Mouse (Mus musculus): ENCODE data around the gene Rnf11. TPM values are rescaled to one million over a fixed set of nuclear protein-coding genes. Genes with fewer than 3 reads are reported as not detected.
"Not testable (repeated sequence)": the region's sequence is repeated elsewhere in the genome, so short reads cannot be mapped to it uniquely, and the experiment has no call there.

The Rnf11 gene
- total and polyA plus RNA-seq, 3 experiments: 14.0 to 44.9 (median 44.4) TPM

GRCm38 (mm10) chr4:109407176-109407520 lies 77.4 kb downstream of the Rnf11 start:
- ATAC-seq (ENCODE audit: extremely low read depth, insufficient number of reproducible peaks, low FRiP score, poor library complexity, severe bottlenecking): no peak
- H3K27me3 ChIP-seq (ENCODE audit: insufficient read depth, low read length): no peaks in the 10 kb centered on the region
- peaks cover 32% of the 10 kb centered on the region for H3K36me3 ChIP-seq (replicated peaks)
- no peak for DNase-seq (ENCODE audit: low spot score)
- no peaks in the 10 kb centered on the region for H3K9me3 ChIP-seq (replicated peaks)
- TF ChIP-seq GATA1 (IDR thresholded peaks at IDR 0.05; ENCODE audit: borderline replicate concordance, low read length): no peak
- TF ChIP-seq CTCF (IDR thresholded peaks at IDR 0.05; ENCODE audit: low read depth, low read length): no peak
- TF ChIP-seq GATA2 (IDR thresholded peaks at IDR 0.05; ENCODE audit: borderline replicate concordance, low read depth, low read length): no peak
- no peak for TF ChIP-seq TAL1 (conservative IDR thresholded peaks at IDR 0.05; ENCODE audit: low read depth, low read length)
- peaks cover 84% of the 10 kb centered on the region for H3K4me1 ChIP-seq (ENCODE audit: insufficient read depth, low read depth, low read length)
- H3K4me3 ChIP-seq (ENCODE audit: low read depth, low read length): peak overlapping the region; percentile 79

GRCm38 (mm10) chr4:109406486-109407175 lies 77.9 kb downstream of the Rnf11 start, which contains the start of gene Ttc39a:
Gene Ttc39a, plus strand, starts transcription at chr4:109406623.
- DNase-seq (ENCODE audit: low spot score): peak; percentile 59
- H3K27me3 ChIP-seq (ENCODE audit: insufficient read depth, low read length): no peaks in the 10 kb centered on the region
- TF ChIP-seq TAL1 (conservative IDR thresholded peaks at IDR 0.05; ENCODE audit: low read depth, low read length): no peak
- no peak for TF ChIP-seq GATA2 (IDR thresholded peaks at IDR 0.05; ENCODE audit: borderline replicate concordance, low read depth, low read length)
- no peak for TF ChIP-seq POLR2AphosphoS5 (IDR thresholded peaks at IDR 0.05; ENCODE audit: insufficient replicate concordance, low read depth, low read length)
- TF ChIP-seq CTCF (IDR thresholded peaks at IDR 0.05; ENCODE audit: low read depth, low read length): no peak
- TF ChIP-seq GATA1 (IDR thresholded peaks at IDR 0.05; ENCODE audit: borderline replicate concordance, low read length): no peak
- peak within 1 kb of the TSS; percentile 79 for H3K4me3 ChIP-seq (ENCODE audit: low read depth, low read length)
- ATAC-seq (ENCODE audit: extremely low read depth, insufficient number of reproducible peaks, low FRiP score, poor library complexity, severe bottlenecking): no peak
- H3K9me3 ChIP-seq (replicated peaks): no peaks in the 10 kb centered on the region
- H3K4me1 ChIP-seq (ENCODE audit: insufficient read depth, low read depth, low read length): peaks cover 83% of the 10 kb centered on the region
- peaks cover 35% of the 10 kb centered on the region for H3K36me3 ChIP-seq (replicated peaks)

DNA sequence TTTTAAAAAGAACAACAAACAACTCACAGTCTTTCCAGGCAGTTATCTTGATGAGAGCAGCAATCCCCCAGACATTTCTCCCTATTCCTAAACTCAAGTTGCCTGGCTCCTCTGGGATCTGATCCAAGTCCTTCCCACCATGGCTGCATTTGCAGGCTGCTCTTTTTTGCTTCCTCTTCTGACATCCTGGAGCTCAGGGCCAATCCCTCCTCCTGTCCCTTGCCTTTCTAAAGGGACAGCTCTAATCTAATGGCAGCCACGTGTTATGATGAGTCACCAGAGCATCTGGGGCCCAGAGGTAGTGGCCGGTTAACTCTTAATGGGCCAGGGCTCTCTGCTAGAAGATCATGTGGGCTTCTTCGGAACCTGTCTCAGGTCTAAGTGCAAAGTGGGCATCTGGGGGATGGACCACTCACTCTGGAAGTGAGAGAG lies 78.5 kb downstream of the Rnf11 start:
- Histone ChIP-seq H3K4me3 (ENCODE audit: low read depth, low read length) (peak overlapping the region; percentile 79), H3K9me3 (replicated peaks) (no peaks in the 10 kb centered on the region), H3K27me3 (ENCODE audit: insufficient read depth, low read length) (no peaks in the 10 kb centered on the region), H3K4me1 (ENCODE audit: insufficient read depth, low read depth, low read length) (peaks cover 79% of the 10 kb centered on the region), H3K36me3 (replicated peaks) (peaks cover 40% of the 10 kb centered on the region)
- DNase-seq (ENCODE audit: low spot score): peak; percentile 91
- ATAC-seq (ENCODE audit: extremely low read depth, insufficient number of reproducible peaks, low FRiP score, poor library complexity, severe bottlenecking): peak; percentile 58
- TF ChIP-seq TAL1 (conservative IDR thresholded peaks at IDR 0.05; ENCODE audit: low read depth, low read length): no peak; the same call in 1 of the 2 replicates
- no peak for TF ChIP-seq CTCF (IDR thresholded peaks at IDR 0.05; ENCODE audit: low read depth, low read length)
- TF ChIP-seq GATA1 (IDR thresholded peaks at IDR 0.05; ENCODE audit: borderline replicate concordance, low read length): no peak
- TF ChIP-seq GATA2 (IDR thresholded peaks at IDR 0.05; ENCODE audit: borderline replicate concordance, low read depth, low read length): no peak
- no peak for TF ChIP-seq POLR2AphosphoS5 (IDR thresholded peaks at IDR 0.05; ENCODE audit: insufficient replicate concordance, low read depth, low read length)

DNA sequence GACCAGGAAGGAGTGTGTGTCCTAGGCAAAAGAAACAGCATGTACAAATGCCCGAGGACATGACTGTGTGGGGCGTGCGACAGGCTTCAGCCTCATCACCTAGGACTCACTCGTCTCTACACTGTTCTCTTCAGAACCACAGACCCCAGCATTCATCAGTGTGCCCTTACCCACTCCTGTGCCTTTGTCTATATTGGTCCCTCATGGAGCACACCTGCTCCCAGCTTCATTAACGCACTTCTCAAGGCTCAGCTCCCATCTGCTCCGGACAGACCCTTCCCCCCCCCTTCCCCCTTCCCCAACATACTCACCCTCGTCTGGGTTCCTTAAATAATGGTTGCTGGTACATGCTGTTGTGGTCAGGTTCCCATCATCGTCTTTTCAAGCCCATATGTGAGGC lies 79.1 kb downstream of the Rnf11 start:
- Histone ChIP-seq H3K27me3 (ENCODE audit: insufficient read depth, low read length) (no peaks in the 10 kb centered on the region), H3K4me3 (ENCODE audit: low read depth, low read length) (peak overlapping the region; percentile 79), H3K36me3 (replicated peaks) (peaks cover 47% of the 10 kb centered on the region), H3K4me1 (ENCODE audit: insufficient read depth, low read depth, low read length) (peaks cover 76% of the 10 kb centered on the region), H3K9me3 (replicated peaks) (no peaks in the 10 kb centered on the region)
- no peak for DNase-seq (ENCODE audit: low spot score)
- TF ChIP-seq TAL1 (conservative IDR thresholded peaks at IDR 0.05; ENCODE audit: low read depth, low read length): no peak
- no peak for TF ChIP-seq POLR2AphosphoS5 (IDR thresholded peaks at IDR 0.05; ENCODE audit: insufficient replicate concordance, low read depth, low read length)
- no peak for TF ChIP-seq CTCF (IDR thresholded peaks at IDR 0.05; ENCODE audit: low read depth, low read length)
- TF ChIP-seq GATA2 (IDR thresholded peaks at IDR 0.05; ENCODE audit: borderline replicate concordance, low read depth, low read length): no peak
- TF ChIP-seq GATA1 (IDR thresholded peaks at IDR 0.05; ENCODE audit: borderline replicate concordance, low read length): no peak
- ATAC-seq (ENCODE audit: extremely low read depth, insufficient number of reproducible peaks, low FRiP score, poor library complexity, severe bottlenecking): no peak

DNA sequence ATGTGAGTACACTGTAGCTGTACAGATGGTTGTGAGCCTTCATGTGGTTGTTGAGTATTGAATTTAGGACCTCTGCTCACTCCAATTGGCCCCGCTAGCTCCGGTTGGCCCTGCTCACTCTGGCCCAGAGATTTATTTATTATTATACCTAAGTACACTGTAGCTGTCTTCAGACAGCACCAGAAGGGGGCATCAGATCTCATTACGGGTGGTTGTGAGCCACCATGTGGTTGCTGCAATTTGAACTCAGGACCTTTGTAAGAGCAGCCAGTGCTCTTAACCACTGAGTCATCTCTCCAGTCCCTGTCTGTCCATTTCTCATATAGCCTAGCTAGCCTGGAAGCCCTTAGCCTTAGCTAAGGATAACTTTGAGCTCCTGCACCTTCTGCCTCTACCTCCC lies 79.6 kb downstream of the Rnf11 start:
- peaks cover 49% of the 10 kb centered on the region for H3K36me3 ChIP-seq (replicated peaks)
- ATAC-seq (ENCODE audit: extremely low read depth, insufficient number of reproducible peaks, low FRiP score, poor library complexity, severe bottlenecking); H3K27me3 ChIP-seq (ENCODE audit: insufficient read depth, low read length); H3K9me3 ChIP-seq (replicated peaks); DNase-seq (ENCODE audit: low spot score): not testable (repeated sequence)
- peaks cover 74% of the 10 kb centered on the region for H3K4me1 ChIP-seq (ENCODE audit: insufficient read depth, low read depth, low read length)
- peak overlapping the region; percentile 79 for H3K4me3 ChIP-seq (ENCODE audit: low read depth, low read length)

GRCm38 (mm10) chr4:109401176-109401689 lies 83.3 kb downstream of the Rnf11 start:
- TF ChIP-seq CTCF (IDR thresholded peaks at IDR 0.05; ENCODE audit: low read depth, low read length): 0 out of 2 replicates have a peak, but pooled peaks have one; percentile 9
- TF ChIP-seq POLR2AphosphoS5 (IDR thresholded peaks at IDR 0.05; ENCODE audit: insufficient replicate concordance, low read depth, low read length): no peak
- no peak overlapping the region for H3K4me3 ChIP-seq (ENCODE audit: low read depth, low read length)
- H3K9me3 ChIP-seq (replicated peaks): no peaks in the 10 kb centered on the region
- no peak for ATAC-seq (ENCODE audit: extremely low read depth, insufficient number of reproducible peaks, low FRiP score, poor library complexity, severe bottlenecking)
- H3K4me1 ChIP-seq (ENCODE audit: insufficient read depth, low read depth, low read length): peaks cover 46% of the 10 kb centered on the region
- H3K36me3 ChIP-seq (replicated peaks): peaks cover 45% of the 10 kb centered on the region
- no peaks in the 10 kb centered on the region for H3K27me3 ChIP-seq (ENCODE audit: insufficient read depth, low read length)
- DNase-seq (ENCODE audit: low spot score): no peak

Other genes with a start within 250 kb of the Rnf11 start
- gene Eps15, start 204.5 kb downstream of the Rnf11 start, total RNA-seq (2014; fragmentation: Nextera tagmentation): 127 and 137 TPM in 2 replicates
- gene Eps15, start 204.5 kb downstream of the Rnf11 start, total RNA-seq (2017): 51.6 and 56.8 TPM in 2 replicates
- gene Eps15, start 204.5 kb downstream of the Rnf11 start, polyA plus RNA-seq (2012): 6.9 and 8.8 TPM in 2 replicates
- gene Ttc39a, start 78.1 kb downstream of the Rnf11 start, total RNA-seq (2014; fragmentation: Nextera tagmentation): 38.9 and 50.2 TPM in 2 replicates
- gene Ttc39a, start 78.1 kb downstream of the Rnf11 start, total RNA-seq (2017): 40.4 and 48.0 TPM in 2 replicates
- gene Ttc39a, start 78.1 kb downstream of the Rnf11 start, polyA plus RNA-seq (2012): 28.9 and 30.9 TPM in 2 replicates
- gene 4930522H14Rik, start 46.6 kb upstream of the Rnf11 start, total RNA-seq (2014; fragmentation: Nextera tagmentation): not detected in 2 replicates
- gene 4930522H14Rik, start 46.6 kb upstream of the Rnf11 start, total RNA-seq (2017): 0.82 TPM in 1 of 2 replicates, not detected in the other
- gene 4930522H14Rik, start 46.6 kb upstream of the Rnf11 start, polyA plus RNA-seq (2012): not detected in 2 replicates
- 31.2 and 38.8 TPM in 2 replicates for gene Cdkn2c, start 182.5 kb upstream of the Rnf11 start, total RNA-seq (2014; fragmentation: Nextera tagmentation)
- gene Cdkn2c, start 182.5 kb upstream of the Rnf11 start, total RNA-seq (2017): 86.7 and 90.7 TPM in 2 replicates
- gene Cdkn2c, start 182.5 kb upstream of the Rnf11 start, polyA plus RNA-seq (2012): 53.6 and 59.0 TPM in 2 replicates
- 66.9 and 71.9 TPM in 2 replicates for gene Faf1, start 191.9 kb upstream of the Rnf11 start, total RNA-seq (2014; fragmentation: Nextera tagmentation)
- gene Faf1, start 191.9 kb upstream of the Rnf11 start, total RNA-seq (2017): 65.0 and 65.8 TPM in 2 replicates
- 7.1 and 9.5 TPM in 2 replicates for gene Faf1, start 191.9 kb upstream of the Rnf11 start, polyA plus RNA-seq (2012)